Mouse (Mus musculus): ENCODE measurements around the gene Pdk2. TPM values are rescaled to one million over a fixed set of nuclear protein-coding genes. Genes with fewer than 3 reads are reported as not detected.
A peak's percentile ranks its signal among the peaks of the same experiment; 100 is the strongest.

Gene Pdk2
- polyA plus RNA-seq, 1 experiment, result 167 TPM

GRCm38 (mm10) chr11:94991641-94992479 is 49.3 kb downstream of the Pdk2 start:
- Histone ChIP-seq H3K4me1 (ENCODE audit: control insufficient read depth, insufficient read depth, insufficient read length, low read length) (peaks cover 42% of the 10 kb centered on the region), H3K36me3 (ENCODE audit: control insufficient read depth, insufficient read depth, low read length) (peaks cover 7% of the 10 kb centered on the region), H3K27ac (ENCODE audit: insufficient read depth, low read depth, low read length) (peak overlapping the region; percentile 73), H3K27me3 (ENCODE audit: control insufficient read depth, insufficient read depth, low read length) (no peaks in the 10 kb centered on the region), H3K4me3 (ENCODE audit: low read depth, low read length) (peak overlapping the region; percentile 66)
- TF ChIP-seq POLR2A (IDR thresholded peaks at IDR 0.05; ENCODE audit: low read depth, low read length) (no peak; the same call in 1 of the 2 replicates), CTCF (IDR thresholded peaks at IDR 0.05; ENCODE audit: extremely low read depth, insufficient read length, insufficient replicate concordance, low read depth, low read length) (no peak)
- WGBS, result under 1% methylated on average over 99 of the region's 99 CpGs

- no peaks in the 10 kb centered on the region for H3K27me3 ChIP-seq (ENCODE audit: control insufficient read depth, insufficient read depth, low read length)
- H3K27ac ChIP-seq (ENCODE audit: insufficient read depth, low read depth, low read length), result peak within 1 kb of the TSS; percentile 79
- 0 out of 2 replicates have a peak, but pooled peaks cover 1% of the 10 kb centered on the region for H3K36me3 ChIP-seq (ENCODE audit: control insufficient read depth, insufficient read depth, low read length)
- H3K4me3 ChIP-seq (ENCODE audit: low read depth, low read length), result peak within 1 kb of the TSS; percentile 66
- peak; percentile 73; the same call in 1 of the 2 replicates for TF ChIP-seq POLR2A (IDR thresholded peaks at IDR 0.05; ENCODE audit: low read depth, low read length)
- peak; percentile 65 for TF ChIP-seq CTCF (IDR thresholded peaks at IDR 0.05; ENCODE audit: extremely low read depth, insufficient read length, insufficient replicate concordance, low read depth, low read length)
- 1% methylated on average over 65 of the region's 69 CpGs for WGBS
- H3K4me1 ChIP-seq (ENCODE audit: control insufficient read depth, insufficient read depth, insufficient read length, low read length), result peaks cover 34% of the 10 kb centered on the region; the same call in 1 of the 2 replicates
Observed at GRCm38 (mm10) chr11:94990749-94991577, 50.2 kb downstream of the Pdk2 start, which contains the start of gene Ppp1r9b. TSS of gene Ppp1r9b (plus strand) at chr11:94991035.

GRCm38 (mm10) chr11:94990102-94990748 is 50.9 kb downstream of the Pdk2 start:
- H3K4me3 ChIP-seq (ENCODE audit: low read depth, low read length), result peak overlapping the region; percentile 66
- 0 out of 2 replicates have a peak, but pooled peaks cover under 1% of the 10 kb centered on the region for H3K36me3 ChIP-seq (ENCODE audit: control insufficient read depth, insufficient read depth, low read length)
- peak overlapping the region; percentile 67 for H3K27ac ChIP-seq (ENCODE audit: insufficient read depth, low read depth, low read length)
- no peaks in the 10 kb centered on the region for H3K27me3 ChIP-seq (ENCODE audit: control insufficient read depth, insufficient read depth, low read length)
- 53% methylated on average over 6 of the region's 6 CpGs for WGBS
- TF ChIP-seq POLR2A (IDR thresholded peaks at IDR 0.05; ENCODE audit: low read depth, low read length), result no peak
- no peak for TF ChIP-seq CTCF (IDR thresholded peaks at IDR 0.05; ENCODE audit: extremely low read depth, insufficient read length, insufficient replicate concordance, low read depth, low read length)
- peaks cover 30% of the 10 kb centered on the region; the same call in 1 of the 2 replicates for H3K4me1 ChIP-seq (ENCODE audit: control insufficient read depth, insufficient read depth, insufficient read length, low read length)

- Histone ChIP-seq H3K27ac (ENCODE audit: insufficient read depth, low read depth, low read length) (peak overlapping the region; percentile 72), H3K4me1 (ENCODE audit: control insufficient read depth, insufficient read depth, insufficient read length, low read length) (peaks cover 25% of the 10 kb centered on the region; the same call in 1 of the 2 replicates), H3K27me3 (ENCODE audit: control insufficient read depth, insufficient read depth, low read length) (no peaks in the 10 kb centered on the region), H3K4me3 (ENCODE audit: low read depth, low read length) (peak overlapping the region; percentile 70), H3K36me3 (ENCODE audit: control insufficient read depth, insufficient read depth, low read length) (no peaks in the 10 kb centered on the region)
- TF ChIP-seq CTCF (IDR thresholded peaks at IDR 0.05; ENCODE audit: extremely low read depth, insufficient read length, insufficient replicate concordance, low read depth, low read length) (no peak), POLR2A (IDR thresholded peaks at IDR 0.05; ENCODE audit: low read depth, low read length) (peak; percentile 46; the same call in 1 of the 2 replicates)
- whole genome bisulfite sequencing, result under 1% methylated on average over 12 of the region's 12 CpGs
Observed at GRCm38 (mm10) chr11:94989562-94990017, 51.6 kb downstream of the Pdk2 start.

GRCm38 (mm10) chr11:94988780-94989561 is 52.2 kb downstream of the Pdk2 start:
- WGBS, result 37% methylated on average over 10 of the region's 10 CpGs
- no peak for TF ChIP-seq POLR2A (IDR thresholded peaks at IDR 0.05; ENCODE audit: low read depth, low read length)
- no peak for TF ChIP-seq CTCF (IDR thresholded peaks at IDR 0.05; ENCODE audit: extremely low read depth, insufficient read length, insufficient replicate concordance, low read depth, low read length)
- H3K4me3 ChIP-seq (ENCODE audit: low read depth, low read length), result peak overlapping the region; percentile 70
- peaks cover 18% of the 10 kb centered on the region; the same call in 1 of the 2 replicates for H3K4me1 ChIP-seq (ENCODE audit: control insufficient read depth, insufficient read depth, insufficient read length, low read length)
- H3K27me3 ChIP-seq (ENCODE audit: control insufficient read depth, insufficient read depth, low read length), result no peaks in the 10 kb centered on the region
- no peaks in the 10 kb centered on the region for H3K36me3 ChIP-seq (ENCODE audit: control insufficient read depth, insufficient read depth, low read length)
- peak overlapping the region; percentile 72 for H3K27ac ChIP-seq (ENCODE audit: insufficient read depth, low read depth, low read length)

- 52% methylated on average over 8 of the region's 8 CpGs for WGBS
- TF ChIP-seq CTCF (IDR thresholded peaks at IDR 0.05; ENCODE audit: extremely low read depth, insufficient read length, insufficient replicate concordance, low read depth, low read length) (no peak), POLR2A (IDR thresholded peaks at IDR 0.05; ENCODE audit: low read depth, low read length) (no peak)
Observed at GRCm38 (mm10) chr11:94987851-94988250, 53.3 kb downstream of the Pdk2 start.

More at GRCm38 (mm10) chr11:94987851-94988250, 53.3 kb downstream of the Pdk2 start:
- no peaks in the 10 kb centered on the region for H3K27me3 ChIP-seq (ENCODE audit: control insufficient read depth, insufficient read depth, low read length)
- H3K4me1 ChIP-seq (ENCODE audit: control insufficient read depth, insufficient read depth, insufficient read length, low read length), result peaks cover 11% of the 10 kb centered on the region; the same call in 1 of the 2 replicates
- H3K27ac ChIP-seq (ENCODE audit: insufficient read depth, low read depth, low read length), result no peak overlapping the region
- H3K36me3 ChIP-seq (ENCODE audit: control insufficient read depth, insufficient read depth, low read length), result no peaks in the 10 kb centered on the region
- no peak overlapping the region for H3K4me3 ChIP-seq (ENCODE audit: low read depth, low read length)
